Mouse (Mus musculus): ENCODE measurements around the gene Tnp1. TPM values are rescaled to one million over a fixed set of nuclear protein-coding genes. Genes with fewer than 3 reads are reported as not detected.

Gene Tnp1
- not detected in 2 replicates for total RNA-seq (2012; rRNA removed)

DNA sequence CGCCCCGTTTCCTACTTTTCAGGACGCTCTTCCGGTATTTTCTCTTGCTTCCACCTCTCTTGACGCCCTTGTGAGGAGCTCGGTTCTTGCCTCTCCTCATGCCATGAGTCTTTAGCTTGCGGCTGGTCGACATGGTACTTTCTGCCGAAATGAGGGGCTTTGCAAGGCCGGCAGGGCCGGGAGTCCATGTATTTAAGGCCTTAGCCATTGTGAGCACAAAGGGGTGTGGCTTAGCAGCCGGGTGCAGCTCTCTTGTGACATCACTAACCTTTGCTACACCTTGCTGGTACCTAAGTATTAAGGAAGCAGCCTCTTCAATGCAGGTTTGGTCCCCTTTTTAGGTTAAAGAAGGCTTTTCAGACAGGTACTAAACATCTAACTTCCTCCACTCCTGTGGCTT is at the start of gene Tnp1:
TSS of gene Tnp1 (minus strand) at position 179 of the 400 bp plus-strand sequence.
- Histone ChIP-seq H3K9me3 (ENCODE audit: control insufficient read depth, insufficient read depth, low read depth, low read length) (no peaks in the 10 kb centered on the region), H3K27ac (ENCODE audit: insufficient read depth, low read depth, low read length, poor library complexity, severe bottlenecking) (no peak within 1 kb of the TSS), H3K4me3 (ENCODE audit: insufficient read depth in 1 of 2, low read depth in 1 of 2, low read length in 2 of 2, poor library complexity in 1 of 2, severe bottlenecking in 1 of 2) (no peak within 1 kb of the TSS), H3K36me3 (ENCODE audit: control insufficient read depth, insufficient read depth, low read length, poor library complexity, severe bottlenecking) (no peaks in the 10 kb centered on the region), H3K4me1 (ENCODE audit: control insufficient read depth in 2 of 2, insufficient read depth in 2 of 2, low read length in 2 of 2, poor library complexity in 1 of 2) (no peaks in the 10 kb centered on the region), H3K9ac (ENCODE audit: insufficient read depth, low read depth, low read length, poor library complexity, severe bottlenecking) (no peak within 1 kb of the TSS)
- in situ Hi-C loops (cut with MboI; ENCODE audit: low sequenced_read_pairs in 2 of 2, unreplicated experiment in 2 of 2): no loop called here
- TF ChIP-seq MAFK (IDR thresholded peaks at IDR 0.05; ENCODE audit: insufficient read depth, low read depth, low read length) (no peak), ZNF384 (IDR thresholded peaks at IDR 0.05; ENCODE audit: low read depth, low read length) (no peak), HCFC1 (IDR thresholded peaks at IDR 0.05; ENCODE audit: borderline replicate concordance, insufficient read depth, low read length) (no peak), CHD2 (IDR thresholded peaks at IDR 0.05; ENCODE audit: low read depth, low read length) (no peak), ZC3H11A (IDR thresholded peaks at IDR 0.05; ENCODE audit: borderline replicate concordance, low read depth, low read length) (no peak)
- DNase-seq (ENCODE audit: low read depth, low spot score): no peak

DNA sequence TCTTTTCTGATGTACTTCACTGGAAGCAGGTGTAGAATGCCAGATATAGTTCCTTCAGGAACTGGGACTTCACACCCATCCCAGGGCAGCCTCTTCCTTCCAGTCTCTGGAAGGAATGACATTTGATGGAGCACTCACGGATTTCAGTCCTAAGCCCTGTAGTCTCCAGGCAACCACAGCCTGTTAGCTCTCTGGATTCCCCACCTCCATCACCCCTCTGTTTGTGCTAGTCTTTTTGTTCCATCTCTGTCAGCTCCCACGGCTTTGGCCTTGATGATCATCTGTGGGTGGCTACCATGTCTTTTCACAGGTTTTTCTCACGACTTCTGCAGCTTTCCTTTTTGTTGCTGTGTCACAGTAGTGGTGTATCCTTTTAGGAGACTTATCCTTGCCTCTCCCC is 48.6 kb upstream of the Tnp1 start:
- Histone ChIP-seq H3K9ac (ENCODE audit: insufficient read depth, low read depth, low read length, poor library complexity, severe bottlenecking) (no peak overlapping the region), H3K4me3 (ENCODE audit: insufficient read depth in 1 of 2, low read depth in 1 of 2, low read length in 2 of 2, poor library complexity in 1 of 2, severe bottlenecking in 1 of 2) (no peak overlapping the region), H3K36me3 (ENCODE audit: control insufficient read depth, insufficient read depth, low read length, poor library complexity, severe bottlenecking) (no peaks in the 10 kb centered on the region), H3K27ac (ENCODE audit: insufficient read depth, low read depth, low read length, poor library complexity, severe bottlenecking) (no peak overlapping the region), H3K4me1 (ENCODE audit: control insufficient read depth in 2 of 2, insufficient read depth in 2 of 2, low read length in 2 of 2, poor library complexity in 1 of 2) (no peaks in the 10 kb centered on the region; a peak in 1 of 4 replicates), H3K9me3 (ENCODE audit: control insufficient read depth, insufficient read depth, low read depth, low read length) (no peaks in the 10 kb centered on the region)
- no peak for DNase-seq (ENCODE audit: low read depth, low spot score)
- in situ Hi-C loops (cut with MboI; ENCODE audit: low sequenced_read_pairs in 2 of 2, unreplicated experiment in 2 of 2): no loop called here
- no peak for TF ChIP-seq MAFK (IDR thresholded peaks at IDR 0.05; ENCODE audit: insufficient read depth, low read depth, low read length)
- no peak for TF ChIP-seq CHD2 (IDR thresholded peaks at IDR 0.05; ENCODE audit: low read depth, low read length)
- TF ChIP-seq ZNF384 (IDR thresholded peaks at IDR 0.05; ENCODE audit: low read depth, low read length): no peak
- no peak for TF ChIP-seq HCFC1 (IDR thresholded peaks at IDR 0.05; ENCODE audit: borderline replicate concordance, insufficient read depth, low read length)

DNA sequence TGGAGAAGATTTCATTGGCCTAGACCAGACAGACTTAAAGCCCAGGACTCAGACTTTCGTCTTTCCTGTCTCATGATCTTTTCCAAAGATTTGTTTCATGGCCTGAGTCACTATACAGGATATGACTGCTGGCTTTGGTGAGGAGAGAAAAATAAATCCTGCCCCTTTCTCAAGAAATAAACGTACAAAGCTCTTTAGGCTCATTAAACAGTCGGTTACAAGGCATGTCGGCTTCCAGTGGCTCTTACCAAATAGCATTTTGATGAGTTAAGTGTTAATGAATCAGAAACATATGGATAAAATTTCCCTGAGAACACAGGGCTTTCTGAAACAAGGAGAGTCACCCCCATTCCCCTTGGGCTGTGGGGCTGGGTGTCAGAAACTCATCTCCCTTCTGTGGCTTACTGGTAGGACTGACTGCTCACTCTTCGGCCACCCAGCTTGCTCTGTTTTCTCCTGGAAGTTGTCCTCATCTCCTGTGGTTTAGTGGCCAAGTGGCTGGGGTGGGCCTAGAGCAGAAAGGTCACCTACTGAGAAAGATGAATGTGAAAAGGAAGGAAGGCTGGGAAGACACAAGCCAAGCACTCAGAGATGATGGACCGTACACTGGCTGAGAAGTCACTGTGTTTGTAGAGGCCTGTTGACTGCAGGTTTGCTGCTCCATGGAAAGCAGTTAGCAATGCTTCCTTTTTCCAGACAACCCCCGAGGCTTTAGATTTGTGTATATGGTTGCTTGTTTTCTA is 46.0 kb upstream of the Tnp1 start:
- Histone ChIP-seq H3K4me3 (ENCODE audit: insufficient read depth in 1 of 2, low read depth in 1 of 2, low read length in 2 of 2, poor library complexity in 1 of 2, severe bottlenecking in 1 of 2) (no peak overlapping the region), H3K9me3 (ENCODE audit: control insufficient read depth, insufficient read depth, low read depth, low read length) (no peaks in the 10 kb centered on the region), H3K9ac (ENCODE audit: insufficient read depth, low read depth, low read length, poor library complexity, severe bottlenecking) (no peak overlapping the region), H3K36me3 (ENCODE audit: control insufficient read depth, insufficient read depth, low read length, poor library complexity, severe bottlenecking) (no peaks in the 10 kb centered on the region), H3K27ac (ENCODE audit: insufficient read depth, low read depth, low read length, poor library complexity, severe bottlenecking) (no peak overlapping the region), H3K4me1 (ENCODE audit: control insufficient read depth in 2 of 2, insufficient read depth in 2 of 2, low read length in 2 of 2, poor library complexity in 1 of 2) (no peaks in the 10 kb centered on the region; a peak in 1 of 4 replicates)
- DNase-seq (ENCODE audit: low read depth, low spot score): no peak
- in situ Hi-C loops (cut with MboI; ENCODE audit: low sequenced_read_pairs in 2 of 2, unreplicated experiment in 2 of 2): no loop called here
- TF ChIP-seq ZC3H11A (IDR thresholded peaks at IDR 0.05; ENCODE audit: borderline replicate concordance, low read depth, low read length): no peak
- no peak for TF ChIP-seq ZNF384 (IDR thresholded peaks at IDR 0.05; ENCODE audit: low read depth, low read length)
- TF ChIP-seq HCFC1 (IDR thresholded peaks at IDR 0.05; ENCODE audit: borderline replicate concordance, insufficient read depth, low read length): no peak
- TF ChIP-seq MAFK (IDR thresholded peaks at IDR 0.05; ENCODE audit: insufficient read depth, low read depth, low read length): no peak
- TF ChIP-seq CHD2 (IDR thresholded peaks at IDR 0.05; ENCODE audit: low read depth, low read length): no peak

- in situ Hi-C loops (cut with MboI; ENCODE audit: low sequenced_read_pairs in 2 of 2, unreplicated experiment in 2 of 2): no loop called here
- H3K4me3 ChIP-seq (ENCODE audit: insufficient read depth in 1 of 2, low read depth in 1 of 2, low read length in 2 of 2, poor library complexity in 1 of 2, severe bottlenecking in 1 of 2): no peak overlapping the region
- H3K9me3 ChIP-seq (ENCODE audit: control insufficient read depth, insufficient read depth, low read depth, low read length): no peaks in the 10 kb centered on the region
- no peaks in the 10 kb centered on the region; a peak in 1 of 4 replicates for H3K4me1 ChIP-seq (ENCODE audit: control insufficient read depth in 2 of 2, insufficient read depth in 2 of 2, low read length in 2 of 2, poor library complexity in 1 of 2)
- no peak overlapping the region for H3K27ac ChIP-seq (ENCODE audit: insufficient read depth, low read depth, low read length, poor library complexity, severe bottlenecking)
- no peak for DNase-seq (ENCODE audit: low read depth, low spot score)
- H3K9ac ChIP-seq (ENCODE audit: insufficient read depth, low read depth, low read length, poor library complexity, severe bottlenecking): no peak overlapping the region
- TF ChIP-seq ZC3H11A (IDR thresholded peaks at IDR 0.05; ENCODE audit: borderline replicate concordance, low read depth, low read length) (no peak), MAFK (IDR thresholded peaks at IDR 0.05; ENCODE audit: insufficient read depth, low read depth, low read length) (no peak), ZNF384 (IDR thresholded peaks at IDR 0.05; ENCODE audit: low read depth, low read length) (no peak), CHD2 (IDR thresholded peaks at IDR 0.05; ENCODE audit: low read depth, low read length) (no peak), HCFC1 (IDR thresholded peaks at IDR 0.05; ENCODE audit: borderline replicate concordance, insufficient read depth, low read length) (no peak)
- no peaks in the 10 kb centered on the region for H3K36me3 ChIP-seq (ENCODE audit: control insufficient read depth, insufficient read depth, low read length, poor library complexity, severe bottlenecking)
These were observed 44.6 kb upstream of the Tnp1 start for GRCm38 (mm10) chr1:73060271-73060670.

All from ES-E14 (cell line).